Mouse (Mus musculus): ENCODE data around the gene Zfr.

Gene Zfr

GRCm38 (mm10) chr15:12117242-12118092, at the start of gene Zfr:
TSS of gene Zfr (plus strand) at chr15:12117831.
- DNase-seq, result peak; percentile 92 to 96

- DNase-seq, result peak in 1 of 2 experiments; percentile 9
These were observed 49.7 kb upstream of the Zfr start for GRCm38 (mm10) chr15:12067971-12068370.

- DNase-seq, result peak in 1 of 2 experiments; percentile 12
These were observed 49.0 kb upstream of the Zfr start for GRCm38 (mm10) chr15:12068395-12069218.

GRCm38 (mm10) chr15:12072709-12073336, 44.8 kb upstream of the Zfr start:
- no peak for DNase-seq

GRCm38 (mm10) chr15:12074426-12074825, 43.2 kb upstream of the Zfr start:
- no peak for DNase-seq

- DNase-seq, result no peak
These were observed 35.3 kb upstream of the Zfr start for GRCm38 (mm10) chr15:12082344-12082743.

GRCm38 (mm10) chr15:12084164-12084563, 33.5 kb upstream of the Zfr start:
- DNase-seq, result no peak

- peak; percentile 56 to 84 for DNase-seq
These were observed 32.8 kb upstream of the Zfr start for GRCm38 (mm10) chr15:12084859-12085258.

GRCm38 (mm10) chr15:12087634-12088033, 30.0 kb upstream of the Zfr start:
- no peak for DNase-seq

- DNase-seq, result no peak
These were observed 29.5 kb upstream of the Zfr start for GRCm38 (mm10) chr15:12088091-12088490.

- DNase-seq, result no peak
These were observed 27.5 kb upstream of the Zfr start for GRCm38 (mm10) chr15:12090087-12090486.

GRCm38 (mm10) chr15:12090981-12091669, 26.5 kb upstream of the Zfr start:
- DNase-seq, result no peak

- DNase-seq, result peak; percentile 46 to 76
These were observed 25.7 kb upstream of the Zfr start for GRCm38 (mm10) chr15:12091781-12092458.

GRCm38 (mm10) chr15:12093026-12093960, 24.3 kb upstream of the Zfr start:
- no peak for DNase-seq

GRCm38 (mm10) chr15:12093961-12094566, 23.6 kb upstream of the Zfr start:
- DNase-seq, result no peak

GRCm38 (mm10) chr15:12096447-12096846, 21.2 kb upstream of the Zfr start:
- no peak for DNase-seq

GRCm38 (mm10) chr15:12097344-12097743, 20.3 kb upstream of the Zfr start:
- DNase-seq, result no peak

GRCm38 (mm10) chr15:12100912-12101311, 16.7 kb upstream of the Zfr start:
- no peak for DNase-seq

- DNase-seq, result no peak
These were observed 13.9 kb upstream of the Zfr start for GRCm38 (mm10) chr15:12103763-12104162.

GRCm38 (mm10) chr15:12104827-12105226, 12.8 kb upstream of the Zfr start:
- no peak for DNase-seq
